Mouse (Mus musculus) right cerebral cortex, adult 18-20 months (tissue): ENCODE measurements around the gene Fam32a.

Experiments
- DNase-seq: peaks from one replicate; pipeline ENCODE4 v3.0.0; 2022; ENCODE audit warnings: mixed read lengths

The Fam32a gene

DNA sequence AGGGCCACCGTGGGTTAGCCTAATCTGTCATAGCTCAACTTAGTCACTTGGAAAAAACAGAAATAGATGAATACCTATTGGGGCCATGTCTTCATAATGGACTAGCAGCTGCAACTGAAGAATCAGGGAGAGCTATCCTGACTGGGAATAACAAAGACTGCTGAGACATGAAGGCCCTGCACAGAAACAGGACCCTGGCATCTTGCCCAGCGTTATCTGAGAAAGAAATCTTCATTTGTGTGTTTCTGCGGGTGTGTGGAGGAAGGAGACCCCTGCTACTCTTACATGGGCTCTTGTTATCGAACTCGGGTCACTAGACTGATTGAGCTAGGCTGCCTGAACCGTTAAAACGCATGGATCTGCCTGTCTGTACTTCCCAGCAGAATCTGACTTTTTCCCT is 21.4 kb downstream of the Fam32a start:
- no peak for DNase-seq

DNA sequence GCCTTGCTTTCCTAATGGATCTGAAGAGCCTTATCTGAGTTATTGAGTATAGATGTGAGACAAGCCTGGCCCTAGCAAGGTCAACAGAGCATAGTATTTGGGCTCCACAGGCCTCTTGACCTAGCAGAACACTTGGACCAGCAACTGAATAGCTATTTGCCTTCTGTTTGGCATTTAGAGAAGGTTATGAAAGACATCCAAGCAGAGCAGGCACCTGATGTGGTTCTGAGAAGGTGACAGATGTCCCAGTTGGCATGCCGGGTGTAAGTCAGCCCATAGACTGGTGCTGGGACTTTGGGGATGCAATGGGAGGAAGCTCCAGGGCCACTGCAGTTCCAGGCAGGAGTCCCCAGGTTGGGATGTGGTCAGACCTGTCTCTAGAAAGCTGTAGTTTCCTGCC is 22.7 kb downstream of the Fam32a start:
- no peak for DNase-seq

DNA sequence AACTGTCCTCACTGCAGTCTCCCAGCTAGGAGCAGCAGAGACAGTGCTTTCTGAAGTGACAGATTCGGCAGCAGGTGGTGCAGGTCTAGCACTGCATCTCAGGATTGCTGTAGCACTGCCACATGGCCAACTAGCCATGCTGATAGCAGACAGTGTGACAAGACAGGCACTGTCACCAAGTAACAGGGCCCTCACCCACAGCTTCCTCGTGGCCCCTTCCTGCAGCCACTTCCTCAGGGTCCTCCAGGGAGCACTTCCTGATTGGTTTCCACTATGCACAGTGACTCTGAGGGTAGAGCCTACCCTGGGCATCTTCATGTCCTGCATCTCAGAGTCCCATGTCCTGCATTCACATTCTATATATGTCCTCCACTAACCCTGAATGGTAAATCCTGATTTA is 25.1 kb downstream of the Fam32a start:
- DNase-seq = no peak

- DNase-seq = no peak
Observed at GRCm38 (mm10) chr8:72257171-72257901, 37.8 kb downstream of the Fam32a start.

DNA sequence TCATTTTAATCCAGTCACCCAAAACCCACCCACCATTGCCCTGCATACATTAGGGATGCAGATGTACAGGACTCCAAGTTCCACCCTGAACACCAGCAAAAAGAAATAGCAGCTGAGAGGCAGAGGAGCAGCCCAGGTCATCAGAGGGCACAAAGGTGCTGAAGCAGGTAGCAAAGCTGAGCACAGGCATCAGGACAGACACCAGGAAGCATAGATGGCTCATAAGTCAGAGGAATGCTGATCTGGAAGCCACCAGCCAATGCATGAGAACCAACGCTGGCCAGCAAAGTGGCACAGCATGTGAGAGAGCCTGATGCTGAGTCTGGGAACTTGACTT is 38.3 kb downstream of the Fam32a start:
- no peak for DNase-seq

- DNase-seq = no peak
Observed at GRCm38 (mm10) chr8:72259862-72260261, 40.3 kb downstream of the Fam32a start.

DNA sequence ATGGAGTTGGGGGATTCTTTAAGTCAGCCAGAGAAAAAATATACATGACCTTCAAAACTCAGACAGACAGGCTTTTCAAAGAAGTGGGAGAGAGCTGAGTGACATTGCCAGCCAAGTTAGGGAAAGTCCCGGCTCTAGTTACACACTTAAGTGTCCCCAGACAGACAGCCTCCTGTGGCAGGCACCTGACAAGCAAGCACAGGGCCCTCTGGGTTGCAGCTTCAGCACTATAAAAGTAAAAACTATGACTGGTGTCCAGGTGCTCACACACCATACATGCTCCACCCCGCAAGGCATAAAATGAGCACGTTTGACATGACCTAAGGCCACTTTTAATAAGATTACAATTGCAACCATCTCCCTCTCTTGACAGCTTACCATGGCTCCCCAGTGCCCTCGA is 41.1 kb downstream of the Fam32a start:
- DNase-seq = no peak

GRCm38 (mm10) chr8:72261019-72261418 is 41.5 kb downstream of the Fam32a start:
- DNase-seq = peak; percentile 39

DNA sequence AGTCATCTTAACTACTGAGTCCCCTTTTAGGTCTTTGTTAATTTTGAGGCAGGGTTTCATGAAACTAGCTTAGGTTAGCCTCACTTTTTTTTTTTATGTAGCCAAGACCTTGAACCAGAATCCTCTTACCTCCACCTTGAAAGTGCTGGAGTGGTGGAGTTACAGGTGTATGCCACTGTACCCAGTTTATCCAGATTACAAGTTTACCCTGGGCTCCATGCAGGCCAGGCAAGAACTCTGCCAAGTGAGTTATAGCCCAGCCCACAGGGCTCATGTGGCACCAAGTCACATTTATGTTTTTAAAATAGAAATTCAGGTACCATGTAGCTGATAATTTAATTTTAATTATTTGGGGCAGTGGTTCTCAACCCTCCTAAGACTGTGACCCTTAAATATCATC is 41.9 kb downstream of the Fam32a start:
- no peak for DNase-seq

GRCm38 (mm10) chr8:72261872-72262271 is 42.3 kb downstream of the Fam32a start:
- no peak for DNase-seq

GRCm38 (mm10) chr8:72262756-72263155 is 43.2 kb downstream of the Fam32a start:
- DNase-seq = no peak

DNA sequence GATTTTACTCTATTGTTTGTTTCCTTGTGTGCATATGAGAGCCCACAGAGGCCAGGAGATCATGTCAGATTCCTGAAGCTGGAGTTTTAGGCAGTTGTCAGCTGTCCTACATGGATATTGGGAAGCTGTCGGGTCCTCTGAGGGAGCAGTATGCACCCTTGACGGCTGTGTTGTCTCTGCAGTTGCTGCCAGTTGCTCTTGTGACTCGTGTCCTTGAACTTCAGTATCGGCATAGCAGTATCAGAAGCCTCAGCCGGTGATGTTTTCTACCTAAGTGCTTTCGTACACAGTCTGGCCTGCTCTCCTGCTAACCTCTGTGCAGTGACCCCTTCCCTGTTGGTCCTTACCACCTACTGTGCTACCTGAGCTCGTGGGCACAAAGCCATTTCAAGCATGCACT is 43.9 kb downstream of the Fam32a start:
- DNase-seq = no peak

DNA sequence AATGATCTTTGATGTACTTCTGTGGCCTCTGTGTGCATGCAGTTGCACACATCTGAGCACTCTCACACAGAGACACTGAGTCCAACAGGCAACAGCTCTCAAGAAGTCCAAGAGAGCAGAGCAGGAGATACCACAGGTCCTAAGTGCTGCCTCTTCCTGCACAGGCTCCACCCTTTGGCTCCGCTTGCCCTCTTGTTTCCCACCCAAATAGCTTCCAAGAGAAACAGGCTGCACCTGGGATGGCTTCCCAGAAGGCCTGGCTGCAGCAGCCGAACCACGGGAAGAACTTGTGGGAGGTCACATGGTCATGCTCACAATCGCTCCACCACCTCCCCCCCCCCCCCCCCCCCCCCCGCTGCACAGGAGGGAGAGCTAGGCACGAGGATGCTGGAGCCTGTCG is 45.8 kb downstream of the Fam32a start:
- DNase-seq = no peak

DNA sequence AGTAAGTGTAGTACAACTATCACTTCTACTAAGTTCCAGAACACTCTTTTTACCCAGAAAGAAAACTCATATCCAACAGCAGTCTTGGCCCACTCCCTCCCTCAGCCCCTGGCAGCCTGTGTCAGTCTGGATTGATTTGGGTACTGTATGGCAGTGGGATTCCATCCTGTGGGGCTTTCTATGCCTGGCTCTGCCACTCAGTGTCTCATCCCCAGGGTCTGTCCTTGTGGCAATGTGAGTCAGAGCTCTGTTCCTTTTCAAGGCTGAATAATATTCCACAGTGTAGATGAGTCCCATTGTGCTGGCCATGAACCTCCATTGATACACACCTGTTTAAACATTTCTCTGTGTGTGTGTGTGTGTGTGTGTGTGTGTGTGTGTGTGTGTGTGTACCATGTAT is 47.1 kb downstream of the Fam32a start:
- DNase-seq = no peak

DNA sequence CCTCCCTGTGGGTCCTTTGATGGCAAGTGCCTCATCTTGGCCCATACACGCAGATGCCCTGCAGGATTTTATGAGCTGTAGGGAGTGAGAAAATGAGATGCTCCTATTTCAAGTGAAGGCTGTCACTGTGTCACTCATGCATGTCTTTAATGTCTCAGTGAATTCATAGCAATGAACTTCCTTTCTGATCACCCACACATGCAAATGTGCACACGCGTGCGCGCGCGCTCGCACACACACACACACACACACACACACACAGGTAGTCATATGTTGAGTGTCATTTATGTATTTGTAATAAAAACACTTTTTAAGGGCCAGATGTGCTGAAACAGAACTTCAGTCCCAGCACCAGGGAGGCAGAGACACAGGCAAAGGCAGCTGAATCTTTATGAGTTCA is 47.6 kb downstream of the Fam32a start:
- DNase-seq = no peak

GRCm38 (mm10) chr8:72268356-72268755 is 48.8 kb downstream of the Fam32a start:
- no peak for DNase-seq

GRCm38 (mm10) chr8:72270606-72271005 is 51.1 kb downstream of the Fam32a start:
- DNase-seq = no peak

- no peak for DNase-seq
Observed at GRCm38 (mm10) chr8:72271051-72271660, 51.6 kb downstream of the Fam32a start.

GRCm38 (mm10) chr8:72271691-72272090 is 52.2 kb downstream of the Fam32a start:
- no peak for DNase-seq

GRCm38 (mm10) chr8:72272361-72272760 is 52.8 kb downstream of the Fam32a start:
- peak; percentile 43 for DNase-seq

- no peak for DNase-seq
Observed at GRCm38 (mm10) chr8:72273111-72273770, 53.7 kb downstream of the Fam32a start.

GRCm38 (mm10) chr8:72273807-72274206 is 54.3 kb downstream of the Fam32a start:
- DNase-seq = no peak
